Mouse (Mus musculus) CH12.LX (cell line): Measurements from ENCODE around the gene Itgav. TPM values are rescaled to one million over a fixed set of nuclear protein-coding genes. Genes with fewer than 3 reads are reported as not detected.

Experiments used
- DNase-seq: peaks from one replicate; pipeline ENCODE4 v3.0.0-alpha.2; 2013; ENCODE audit errors: extremely low read depth
- H3K27ac ChIP-seq: 2 replicates; pipeline ENCODE4 v1.5.1; 2012; ENCODE audit warnings: low read depth, mild to moderate bottlenecking, control low read depth, moderate library complexity; ENCODE audit not compliant: insufficient read depth
- H3K27me3 ChIP-seq: replicated peaks from 2 replicates; pipeline ENCODE3; 2012; ENCODE audit warnings: inconsistent platforms
- H3K36me3 ChIP-seq, 2 experiments: replicated peaks in 1 of 2; 2 replicates each; pipeline versions ENCODE3 to v1.6.1; 2012; ENCODE audit warnings: inconsistent platforms in 1 of 2, low read length in 1 of 2, mild to moderate bottlenecking in 1 of 2, mixed read lengths in 1 of 2, moderate library complexity in 1 of 2; ENCODE audit not compliant: control insufficient read depth in 1 of 2, insufficient read depth in 1 of 2
- H3K4me1 ChIP-seq, 2 experiments: 2 replicates each; pipeline ENCODE4 v1.6.1; 2012; ENCODE audit warnings: inconsistent platforms in 1 of 2, moderate library complexity in 1 of 2; ENCODE audit not compliant: insufficient read depth in 2 of 2, control insufficient read depth in 1 of 2
- H3K4me2 ChIP-seq: 2 replicates; pipeline ENCODE4 v1.6.1; 2012; ENCODE audit warnings: low read depth, mild to moderate bottlenecking, control low read depth; ENCODE audit not compliant: poor library complexity, insufficient read depth, severe bottlenecking
- H3K4me3 ChIP-seq, 3 experiments: fragments of 150-350 bp in 1 of 3; sonication (generic) in 1 of 3; replicated peaks in 1 of 3; 2 replicates each; pipeline versions ENCODE3 to v1.5.1; 2011 to 2012; ENCODE audit warnings: low read depth in 2 of 3, low read length in 2 of 3, mild to moderate bottlenecking in 2 of 3, moderate library complexity in 2 of 3, control low read depth in 1 of 3, improper control_type of control experiment in 1 of 3, inconsistent platforms in 1 of 3, mixed read lengths in 1 of 3; ENCODE audit not compliant: poor library complexity in 1 of 3
- H3K79me2 ChIP-seq: replicated peaks from 2 replicates; pipeline ENCODE4 v1.6.1; 2012; ENCODE audit warnings: mild to moderate bottlenecking, moderate library complexity; ENCODE audit not compliant: control insufficient read depth, poor library complexity, insufficient read depth, severe bottlenecking; ENCODE audit errors: extremely low read depth
- H3K9ac ChIP-seq: 2 replicates; pipeline ENCODE4 v1.6.1; 2012; ENCODE audit warnings: low read depth, mild to moderate bottlenecking, control low read depth, moderate library complexity; ENCODE audit not compliant: insufficient read depth
- H3K9me3 ChIP-seq: replicated peaks from 2 replicates; pipeline ENCODE3; 2012; ENCODE audit warnings: low read length, inconsistent platforms, mixed read lengths
- BHLHE40 ChIP-seq: IDR thresholded peaks from 2 replicates; pipeline ENCODE4 v1.6.1; 2011; ENCODE audit warnings: mild to moderate bottlenecking, low read depth, low read length, improper control_type of control experiment
- CHD1 ChIP-seq: IDR thresholded peaks from 2 replicates; pipeline ENCODE4 v1.6.1; 2012; ENCODE audit warnings: low read depth, low read length, improper control_type of control experiment, inconsistent platforms
- CHD2 ChIP-seq: IDR thresholded peaks from 2 replicates; pipeline ENCODE4 v1.6.1; 2011; ENCODE audit warnings: low read length, improper control_type of control experiment
- CTCF ChIP-seq, 2 experiments: IDR thresholded peaks in 1 of 2; conservative IDR thresholded peaks in 1 of 2; 2 replicates each; pipeline ENCODE4 v1.5.1; 2011 to 2012; ENCODE audit warnings: low read depth in 2 of 2, low read length in 2 of 2, improper control_type of control experiment in 1 of 2, inconsistent platforms in 1 of 2, mild to moderate bottlenecking in 1 of 2, moderate library complexity in 1 of 2
- ELF1 ChIP-seq: IDR thresholded peaks from 2 replicates; pipeline ENCODE4 v1.6.1; 2014; ENCODE audit warnings: low read depth, mild to moderate bottlenecking, inconsistent platforms, low read length, improper control_type of control experiment
- EP300 ChIP-seq: IDR thresholded peaks from 2 replicates; pipeline ENCODE4 v1.6.1; 2011; ENCODE audit warnings: low read length, improper control_type of control experiment
- ETS1 ChIP-seq: conservative IDR thresholded peaks from 2 replicates; pipeline ENCODE4 v1.6.1; 2012; ENCODE audit warnings: low read depth, mild to moderate bottlenecking, inconsistent platforms, low read length, improper control_type of control experiment, moderate library complexity
- HCFC1 ChIP-seq: IDR thresholded peaks from 2 replicates; pipeline ENCODE4 v1.6.1; 2012; ENCODE audit warnings: low read depth, mild to moderate bottlenecking, inconsistent platforms, low read length, improper control_type of control experiment
- IRF4 ChIP-seq: IDR thresholded peaks from 2 replicates; pipeline ENCODE4 v1.6.1; 2014; ENCODE audit warnings: low read depth, mild to moderate bottlenecking, inconsistent platforms, low read length, improper control_type of control experiment
- JUND ChIP-seq: conservative IDR thresholded peaks from 2 replicates; pipeline ENCODE4 v1.6.1; 2011; ENCODE audit warnings: low read depth, low read length, improper control_type of control experiment
- MAX ChIP-seq: IDR thresholded peaks from 2 replicates; pipeline ENCODE4 v1.6.1; 2011; ENCODE audit warnings: low read length, improper control_type of control experiment
- MEF2A ChIP-seq: IDR thresholded peaks from 2 replicates; pipeline ENCODE4 v1.6.1; 2014; ENCODE audit warnings: low read depth, mild to moderate bottlenecking, inconsistent platforms, low read length, improper control_type of control experiment, borderline replicate concordance
- MYC ChIP-seq: IDR thresholded peaks from 2 replicates; pipeline ENCODE4 v1.6.1; 2011; ENCODE audit warnings: low read depth, mild to moderate bottlenecking, improper control_type of control experiment, low read length
- NELFE ChIP-seq: IDR thresholded peaks from 2 replicates; pipeline ENCODE4 v1.6.1; 2011; ENCODE audit warnings: low read depth, low read length, improper control_type of control experiment
- PAX5 ChIP-seq: IDR thresholded peaks from 2 replicates; pipeline ENCODE4 v1.6.1; 2012; ENCODE audit warnings: low read length, inconsistent platforms, mixed read lengths
- POLR2A ChIP-seq: IDR thresholded peaks from 2 replicates; pipeline ENCODE4 v1.6.1; 2011; ENCODE audit warnings: low read depth, mild to moderate bottlenecking, improper control_type of control experiment, low read length
- RAD21 ChIP-seq: IDR thresholded peaks from 2 replicates; pipeline ENCODE4 v1.6.1; 2011; ENCODE audit warnings: low read depth, mild to moderate bottlenecking, low read length, improper control_type of control experiment, moderate library complexity
- SIN3A ChIP-seq: IDR thresholded peaks from 2 replicates; pipeline ENCODE4 v1.6.1; 2012; ENCODE audit warnings: low read length, improper control_type of control experiment, inconsistent platforms
- SMC3 ChIP-seq: IDR thresholded peaks from 2 replicates; pipeline ENCODE4 v1.6.1; 2011; ENCODE audit warnings: low read depth, low read length, improper control_type of control experiment
- TCF12 ChIP-seq: IDR thresholded peaks from 2 replicates; pipeline ENCODE4 v1.6.1; 2014; ENCODE audit warnings: low read depth, mild to moderate bottlenecking, inconsistent platforms, low read length, improper control_type of control experiment
- UBTF ChIP-seq: IDR thresholded peaks from 2 replicates; pipeline ENCODE4 v1.6.1; 2012; ENCODE audit warnings: low read depth, mild to moderate bottlenecking, inconsistent platforms, low read length, improper control_type of control experiment, moderate library complexity
- USF1 ChIP-seq: IDR thresholded peaks from 2 replicates; pipeline ENCODE4 v1.6.1; 2014; ENCODE audit warnings: low read depth, mild to moderate bottlenecking, inconsistent platforms, low read length, improper control_type of control experiment
- ZC3H11A ChIP-seq: IDR thresholded peaks from 2 replicates; pipeline ENCODE4 v1.6.1; 2012; ENCODE audit warnings: low read depth, mild to moderate bottlenecking, inconsistent platforms, low read length, improper control_type of control experiment
- ZKSCAN1 ChIP-seq: IDR thresholded peaks from 2 replicates; pipeline ENCODE4 v1.6.1; 2012; ENCODE audit warnings: low read depth, inconsistent platforms, low read length, improper control_type of control experiment, borderline replicate concordance
- ZNF384 ChIP-seq: IDR thresholded peaks from 2 replicates; pipeline ENCODE4 v1.6.1; 2012; ENCODE audit warnings: low read depth, low read length, improper control_type of control experiment, inconsistent platforms
- dilution Hi-C: fragments of 300-500 bp; cut with MboI; formaldehyde crosslinking; loops from 2 replicates; pipeline ENCODE4 v1.14.3; 2020; ENCODE audit warnings: low sequenced_read_pairs; ENCODE audit not compliant: extremely low pct_unique_long_range_greater_than_20kb, extremely low pct_ligation_motif_present
- in situ Hi-C: fragments of 300-500 bp; cut with MboI; formaldehyde crosslinking; loops from 3 replicates; pipeline ENCODE4 v1.14.3; 2019; ENCODE audit warnings: low sequenced_read_pairs, low pct_ligation_motif_present, low pct_unique_long_range_greater_than_20kb, mixed read lengths
- polyA plus RNA-seq: library from polyadenylated mRNA; unstranded; fragments of >175 nt; gene quantifications from 2 replicates; pipeline ENCODE4 v1.2.1, GENCODE M21; 2012; ENCODE audit warnings: low read depth; ENCODE audit not compliant: insufficient read length
- total RNA-seq, 2 experiments: library from RNA; depleted of rRNA; stranded (reverse); fragments of 300-350 nt in 1 of 2; fragments of >200 nt in 1 of 2; gene quantifications; 2 replicates each; pipeline ENCODE4 v1.2.3; 2012 to 2014

Itgav gene
- total and polyA plus RNA-seq, 3 experiments = 16.2 to 28.2 (median 25.5) TPM

GRCm38 (mm10) chr2:83771155-83771812 is 47.1 kb downstream of the Itgav start:
- TF ChIP-seq MAX = 0 out of 2 replicates have a peak, but pooled peaks have one; percentile 16
- TF ChIP-seq SMC3 = peak; percentile 95
- peak; percentile 81 for TF ChIP-seq ZNF384
- TF ChIP-seq MEF2A = no peak
- no peak for TF ChIP-seq USF1
- TF ChIP-seq BHLHE40 = no peak
- no peak for TF ChIP-seq CHD1
- no peak for TF ChIP-seq SIN3A
- peak; percentile 84 for TF ChIP-seq ZC3H11A
- TF ChIP-seq RAD21 = peak; percentile 98
- TF ChIP-seq POLR2A = no peak
- TF ChIP-seq TCF12 = no peak
- TF ChIP-seq IRF4 = peak; percentile 33; the same call in 1 of the 2 replicates
- 0 out of 2 replicates have a peak, but pooled peaks have one; percentile 28 for TF ChIP-seq JUND
- peak; percentile 31 to 95; a peak in 3 of 4 replicates for TF ChIP-seq CTCF (conservative IDR thresholded peaks at IDR 0.05 in 1 of 2, IDR thresholded peaks at IDR 0.05 in 1 of 2; ENCODE audit: low read depth in 2 of 2, low read length in 2 of 2)
- no peak for TF ChIP-seq HCFC1
- no peak for TF ChIP-seq ETS1
- no peak for TF ChIP-seq ZKSCAN1
- no peak for TF ChIP-seq UBTF
- TF ChIP-seq PAX5 = no peak
- TF ChIP-seq, all 38 proteins: peak for 8
- no peak overlapping the region for H3K4me3 ChIP-seq
- no peak overlapping the region for H3K9ac ChIP-seq
- dilution Hi-C loops (no loop called here), in situ Hi-C loops (no loop called here)
- no peak overlapping the region for H3K4me2 ChIP-seq
- H3K4me1 ChIP-seq = peaks cover 3 to 22% of the 10 kb centered on the region in 2 experiments; a peak in 2 of 4 replicates
- H3K27ac ChIP-seq = no peak overlapping the region
- DNase-seq = peak; percentile 70
- H3K27me3 ChIP-seq = no peaks in the 10 kb centered on the region
- H3K79me2 ChIP-seq = no peaks in the 10 kb centered on the region
- H3K9me3 ChIP-seq = no peaks in the 10 kb centered on the region
- peaks cover 28 to 71% of the 10 kb centered on the region in 2 experiments for H3K36me3 ChIP-seq

GRCm38 (mm10) chr2:83791330-83792073 is 67.3 kb downstream of the Itgav start:
- in situ Hi-C loops (no loop called here), dilution Hi-C loops (no loop called here)
- no peak overlapping the region for H3K4me2 ChIP-seq
- H3K27ac ChIP-seq = no peak overlapping the region
- DNase-seq = no peak
- H3K4me1 ChIP-seq = no peaks in the 10 kb centered on the region
- H3K9me3 ChIP-seq = no peaks in the 10 kb centered on the region
- H3K27me3 ChIP-seq = no peaks in the 10 kb centered on the region
- H3K79me2 ChIP-seq = no peaks in the 10 kb centered on the region
- H3K36me3 ChIP-seq = peaks cover 40 to 82% of the 10 kb centered on the region in 2 experiments
- no peak overlapping the region for H3K9ac ChIP-seq
- no peak for TF ChIP-seq TCF12
- no peak for TF ChIP-seq BHLHE40
- TF ChIP-seq SMC3 = no peak
- TF ChIP-seq NELFE = no peak
- TF ChIP-seq PAX5 = no peak
- no peak for TF ChIP-seq EP300
- no peak for TF ChIP-seq CTCF (conservative IDR thresholded peaks at IDR 0.05 in 1 of 2, IDR thresholded peaks at IDR 0.05 in 1 of 2; ENCODE audit: low read depth in 2 of 2, low read length in 2 of 2)
- TF ChIP-seq USF1 = no peak
- TF ChIP-seq UBTF = no peak
- no peak for TF ChIP-seq CHD2
- no peak for TF ChIP-seq ZNF384
- TF ChIP-seq MYC = no peak
- TF ChIP-seq RAD21 = no peak
- no peak for TF ChIP-seq SIN3A
- TF ChIP-seq ELF1 = no peak
- TF ChIP-seq JUND = no peak
- H3K4me3 ChIP-seq = no peak overlapping the region
